Mouse (Mus musculus): ENCODE results near the gene Zfp46.

Gene Zfp46

DNA sequence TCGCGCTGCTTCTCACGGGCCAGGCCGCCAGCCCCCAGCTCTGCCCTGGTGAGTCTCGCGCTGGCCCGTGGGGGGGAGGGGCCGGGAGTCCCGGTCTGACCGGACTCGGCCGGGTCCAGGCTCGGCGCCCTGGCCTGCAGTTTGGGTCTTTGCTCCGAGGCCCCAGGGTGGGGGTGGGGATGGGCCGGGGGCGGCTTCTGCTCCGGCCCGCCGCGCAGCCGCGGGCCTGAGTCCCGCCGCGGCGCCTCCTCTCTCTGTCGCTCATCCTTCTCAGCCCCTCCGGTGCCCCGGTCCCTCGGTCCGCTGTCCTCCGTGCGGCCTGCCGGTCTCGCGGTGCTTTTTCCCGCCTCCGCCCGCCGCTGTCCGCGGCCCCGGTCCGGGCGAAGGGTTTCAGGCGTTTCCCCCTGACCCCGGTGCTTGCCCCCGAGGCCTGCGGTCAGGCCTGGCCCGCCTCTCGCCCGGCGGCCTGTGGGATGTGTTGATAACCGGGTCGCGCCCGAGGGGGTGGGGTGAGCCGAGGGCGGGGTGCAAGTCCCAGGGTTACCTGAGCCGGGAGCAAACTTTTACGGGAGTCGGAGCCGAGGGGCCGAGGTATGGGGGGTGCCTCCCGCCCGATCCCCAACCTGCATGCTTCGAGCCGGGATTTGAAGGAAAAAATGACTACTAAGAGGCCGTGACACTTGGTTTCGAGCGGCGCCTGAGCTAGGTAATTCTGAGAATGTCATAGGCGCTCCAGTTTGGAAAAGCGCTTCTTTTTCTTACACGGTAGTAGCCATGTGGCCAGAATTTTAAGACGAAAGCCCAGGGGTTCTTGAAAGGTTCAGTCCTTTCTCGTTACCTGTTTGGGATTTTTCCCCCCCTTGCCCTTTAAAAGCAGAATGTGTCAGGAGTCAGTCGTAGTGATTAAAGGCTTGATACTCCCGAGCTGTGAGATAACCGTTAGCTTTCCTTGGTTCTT is 26.8 kb downstream of the Zfp46 start:
- peak; percentile 27 for DNase-seq (ENCODE audit: low spot score)

DNA sequence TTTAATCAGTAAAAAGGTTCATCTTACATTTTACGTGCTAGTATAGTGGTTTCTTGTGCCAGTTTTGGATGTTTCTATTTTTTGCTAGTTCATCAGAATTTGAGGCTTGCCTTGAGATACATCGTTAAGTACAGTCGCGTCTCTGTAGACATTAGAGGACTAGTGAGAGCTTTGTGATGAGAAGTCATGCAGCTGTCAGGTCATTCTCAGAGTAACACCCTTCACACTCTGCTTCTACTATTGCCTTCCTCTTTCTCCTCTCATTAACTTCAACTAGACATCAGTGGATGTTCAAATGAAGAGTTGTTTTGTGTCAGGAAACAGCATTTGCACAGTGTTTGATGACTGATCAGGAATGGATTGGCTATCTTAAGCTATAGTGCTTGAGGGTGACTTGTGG is 28.1 kb downstream of the Zfp46 start:
- no peak for DNase-seq (ENCODE audit: low spot score)

DNA sequence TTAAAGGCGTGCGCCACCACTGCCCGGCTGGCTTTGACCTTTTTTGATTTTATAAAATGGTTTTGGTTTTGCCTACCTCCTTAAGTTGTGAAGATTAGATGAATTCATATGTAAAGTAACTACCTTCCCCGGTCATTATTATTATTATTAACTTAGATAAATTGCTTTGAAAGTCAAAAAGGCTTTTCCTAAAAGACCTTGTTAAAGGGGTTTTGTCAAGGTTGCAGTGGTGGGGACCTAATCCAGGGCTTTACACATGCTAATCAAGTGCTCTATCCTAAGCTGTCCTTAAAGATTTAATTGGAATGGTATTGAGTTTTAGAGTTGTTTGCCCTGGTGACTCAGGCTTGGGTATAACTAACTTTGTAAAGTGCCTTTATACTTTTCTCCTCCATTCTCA is 33.2 kb downstream of the Zfp46 start:
- no peak for DNase-seq (ENCODE audit: low spot score)

DNA sequence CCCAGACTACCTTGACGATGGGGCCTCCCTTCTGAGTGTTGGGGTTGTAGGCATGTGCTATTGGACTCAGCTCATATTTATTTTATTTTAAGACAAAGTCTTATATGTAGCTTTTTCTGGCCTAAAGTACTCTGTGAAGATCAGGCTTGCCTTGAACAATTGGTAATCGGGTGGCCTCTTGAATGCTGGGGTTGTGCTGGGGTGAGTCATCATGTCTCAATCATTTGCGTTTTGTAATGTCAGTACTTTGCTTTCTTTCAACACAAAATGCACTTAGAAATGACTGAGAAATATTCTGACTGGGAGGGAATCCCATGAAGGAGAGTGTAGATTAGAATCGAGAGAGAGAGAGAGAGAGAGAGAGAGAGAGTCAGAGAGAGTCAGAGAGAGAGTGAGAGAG is 35.5 kb downstream of the Zfp46 start:
- no peak for DNase-seq (ENCODE audit: low spot score)

DNA sequence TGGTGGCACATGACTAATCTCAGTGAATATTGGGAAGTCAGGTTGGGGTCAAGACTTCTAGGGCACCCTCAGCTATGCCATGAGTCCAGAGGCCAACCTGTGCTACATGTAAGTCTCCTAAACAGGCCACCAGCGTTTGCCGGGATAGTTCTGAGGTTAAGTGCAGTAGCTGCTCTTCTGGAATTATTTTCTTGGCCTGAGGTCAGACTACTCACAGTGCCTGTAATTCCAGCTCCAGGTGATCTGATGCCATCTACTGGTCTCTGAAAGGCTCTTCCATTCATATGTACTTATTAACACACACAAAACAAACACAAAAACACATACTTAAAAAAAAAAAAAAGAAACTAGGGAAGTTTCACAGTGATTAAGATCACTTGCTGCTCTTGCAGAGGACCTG is 39.7 kb downstream of the Zfp46 start:
- DNase-seq (ENCODE audit: low spot score): no peak

DNA sequence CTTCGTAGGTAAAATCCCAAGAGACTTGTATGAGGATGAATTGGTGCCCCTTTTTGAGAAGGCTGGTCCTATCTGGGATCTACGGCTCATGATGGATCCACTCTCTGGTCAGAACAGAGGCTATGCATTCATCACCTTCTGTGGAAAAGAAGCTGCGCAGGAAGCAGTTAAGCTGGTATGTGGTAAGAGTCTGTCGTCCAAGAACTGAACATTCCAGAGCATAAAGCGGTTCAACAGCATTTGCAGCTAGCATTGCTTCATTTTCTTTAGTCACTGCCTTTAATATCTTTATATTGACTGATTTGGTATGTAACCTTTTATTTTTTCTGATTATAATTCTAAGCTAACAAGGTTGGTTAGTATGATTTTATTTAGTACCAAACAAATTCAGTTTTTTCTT is 42.8 kb downstream of the Zfp46 start:
- DNase-seq (ENCODE audit: low spot score): no peak

DNA sequence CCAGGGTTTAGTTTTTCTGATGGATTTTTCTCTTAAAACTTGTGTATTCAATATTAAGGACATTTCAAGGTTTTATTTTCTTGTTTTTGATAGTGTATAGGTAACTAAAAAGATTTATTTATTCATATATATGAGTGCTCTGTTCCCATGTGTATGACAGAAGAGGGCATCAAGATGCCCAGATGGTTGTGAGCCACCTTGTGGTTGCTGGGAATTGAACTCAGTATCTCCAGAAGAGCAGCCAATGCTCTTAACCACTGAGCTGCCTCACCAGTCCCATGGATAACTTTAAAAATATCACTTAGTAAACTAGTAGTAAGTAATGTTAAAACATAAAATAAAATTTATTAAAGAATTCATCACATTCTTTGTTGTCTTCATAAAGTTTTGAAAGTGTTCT is 43.6 kb downstream of the Zfp46 start:
- no peak for DNase-seq (ENCODE audit: low spot score)

DNA sequence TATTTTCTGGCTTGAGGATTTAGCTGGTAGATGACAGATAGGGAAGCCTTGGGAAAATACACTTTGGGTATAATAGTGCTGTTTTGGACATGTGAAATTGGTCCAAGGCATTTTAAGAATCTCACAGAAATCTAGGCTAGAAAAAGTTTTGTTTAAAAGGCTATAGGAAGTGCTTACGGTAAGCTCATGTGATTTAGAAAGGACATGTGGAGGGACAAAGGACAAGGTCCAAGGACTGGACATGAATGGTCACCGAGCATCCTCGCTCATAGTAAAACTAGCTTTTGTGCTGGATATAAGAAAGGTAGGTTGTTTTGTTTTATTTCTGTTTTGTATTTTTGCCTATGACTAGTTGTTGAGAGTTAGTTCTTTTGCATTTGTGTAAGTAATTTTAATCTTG is 47.2 kb downstream of the Zfp46 start:
- no peak for DNase-seq (ENCODE audit: low spot score)

DNA sequence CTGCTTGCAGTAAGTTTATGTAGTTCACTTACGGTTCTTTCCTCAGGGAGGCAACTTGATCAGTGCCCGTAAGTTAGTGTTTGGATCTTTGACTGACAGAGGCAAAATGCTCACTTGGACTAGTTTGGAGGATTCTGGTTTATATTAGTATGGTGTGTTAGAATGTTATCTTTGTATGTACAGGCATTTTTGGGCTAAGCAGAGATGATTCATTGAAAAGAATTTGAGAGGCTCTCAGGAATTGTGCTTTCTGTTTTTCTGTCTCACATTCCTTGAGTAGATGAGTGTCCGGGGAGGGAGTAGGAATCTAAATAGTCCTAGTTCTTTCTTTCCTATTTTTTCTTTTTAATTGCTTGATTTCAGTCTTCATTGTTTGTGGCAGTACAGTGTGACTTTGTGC is 48.7 kb downstream of the Zfp46 start:
- DNase-seq (ENCODE audit: low spot score): no peak

DNA sequence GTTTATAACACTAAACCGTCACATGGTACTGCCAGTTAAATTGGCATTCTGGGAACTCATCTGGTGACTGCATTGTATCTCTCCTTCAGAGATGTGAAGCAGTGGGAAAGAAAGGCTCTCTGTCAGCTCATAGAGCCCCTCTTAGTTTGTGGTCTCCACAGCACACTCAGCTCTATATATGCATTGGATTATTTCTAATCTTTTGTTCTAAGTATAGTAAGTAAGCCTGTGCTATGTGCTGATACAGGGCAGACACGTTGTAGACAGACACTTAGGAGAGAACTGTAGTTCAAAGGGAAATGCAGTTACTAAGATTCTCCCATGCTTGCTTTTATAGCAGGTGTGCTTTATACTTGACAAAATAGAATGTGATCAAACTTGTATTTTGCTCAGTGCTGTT is 50.6 kb downstream of the Zfp46 start:
- DNase-seq (ENCODE audit: low spot score): no peak

DNA sequence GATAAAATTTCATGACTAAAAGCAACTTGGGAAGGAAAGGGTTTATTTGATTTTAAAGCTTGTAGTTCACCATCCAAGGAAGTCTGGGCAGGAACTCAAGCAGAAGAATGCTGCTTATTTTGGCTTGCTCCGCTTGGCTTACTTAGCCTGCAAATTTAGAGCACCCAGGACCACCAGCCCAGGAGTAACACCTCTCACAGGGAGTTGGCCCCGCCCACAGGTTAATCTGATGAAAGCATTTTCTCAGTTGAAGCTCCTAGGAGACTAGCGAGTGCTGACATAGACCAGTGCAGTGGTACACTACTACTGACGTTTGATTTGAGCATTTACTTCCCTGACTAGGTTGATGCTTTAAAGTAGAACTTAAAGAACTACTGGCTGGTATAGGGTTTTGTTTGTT is 52.6 kb downstream of the Zfp46 start:
- DNase-seq (ENCODE audit: low spot score): no peak
